Mouse (Mus musculus) CH12.LX (cell line): ENCODE measurements at regions not wholly inside any gene's neighbourhood (a gene's known extent, or its start where the extent isn't known, plus 50 kb on each side); places are given as distances from the start of the nearest gene placed in this dataset.

ENCODE experiments used
- DNase-seq: peaks from one replicate; pipeline ENCODE4 v3.0.0-alpha.2; 2013; ENCODE audit errors: extremely low read depth
- H3K27ac ChIP-seq: 2 replicates; pipeline ENCODE4 v1.5.1; 2012; ENCODE audit warnings: low read depth, mild to moderate bottlenecking, control low read depth, moderate library complexity; ENCODE audit not compliant: insufficient read depth
- H3K27me3 ChIP-seq: replicated peaks from 2 replicates; pipeline ENCODE3; 2012; ENCODE audit warnings: inconsistent platforms
- H3K36me3 ChIP-seq, 2 experiments: replicated peaks in 1 of 2; 2 replicates each; pipeline versions ENCODE3 to v1.6.1; 2012; ENCODE audit warnings: inconsistent platforms in 1 of 2, low read length in 1 of 2, mild to moderate bottlenecking in 1 of 2, mixed read lengths in 1 of 2, moderate library complexity in 1 of 2; ENCODE audit not compliant: control insufficient read depth in 1 of 2, insufficient read depth in 1 of 2
- H3K4me1 ChIP-seq, 2 experiments: 2 replicates each; pipeline ENCODE4 v1.6.1; 2012; ENCODE audit warnings: inconsistent platforms in 1 of 2, moderate library complexity in 1 of 2; ENCODE audit not compliant: insufficient read depth in 2 of 2, control insufficient read depth in 1 of 2
- H3K4me2 ChIP-seq: 2 replicates; pipeline ENCODE4 v1.6.1; 2012; ENCODE audit warnings: low read depth, mild to moderate bottlenecking, control low read depth; ENCODE audit not compliant: poor library complexity, insufficient read depth, severe bottlenecking
- H3K4me3 ChIP-seq, 3 experiments: fragments of 150-350 bp in 1 of 3; sonication (generic) in 1 of 3; replicated peaks in 1 of 3; 2 replicates each; pipeline versions ENCODE3 to v1.5.1; 2011 to 2012; ENCODE audit warnings: low read depth in 2 of 3, low read length in 2 of 3, mild to moderate bottlenecking in 2 of 3, moderate library complexity in 2 of 3, control low read depth in 1 of 3, improper control_type of control experiment in 1 of 3, inconsistent platforms in 1 of 3, mixed read lengths in 1 of 3; ENCODE audit not compliant: poor library complexity in 1 of 3
- H3K79me2 ChIP-seq: replicated peaks from 2 replicates; pipeline ENCODE4 v1.6.1; 2012; ENCODE audit warnings: mild to moderate bottlenecking, moderate library complexity; ENCODE audit not compliant: control insufficient read depth, poor library complexity, insufficient read depth, severe bottlenecking; ENCODE audit errors: extremely low read depth
- H3K9ac ChIP-seq: 2 replicates; pipeline ENCODE4 v1.6.1; 2012; ENCODE audit warnings: low read depth, mild to moderate bottlenecking, control low read depth, moderate library complexity; ENCODE audit not compliant: insufficient read depth
- H3K9me3 ChIP-seq: replicated peaks from 2 replicates; pipeline ENCODE3; 2012; ENCODE audit warnings: low read length, inconsistent platforms, mixed read lengths
- BHLHE40 ChIP-seq: IDR thresholded peaks from 2 replicates; pipeline ENCODE4 v1.6.1; 2011; ENCODE audit warnings: mild to moderate bottlenecking, low read depth, low read length, improper control_type of control experiment
- CHD2 ChIP-seq: IDR thresholded peaks from 2 replicates; pipeline ENCODE4 v1.6.1; 2011; ENCODE audit warnings: low read length, improper control_type of control experiment
- CTCF ChIP-seq, 2 experiments: IDR thresholded peaks in 1 of 2; conservative IDR thresholded peaks in 1 of 2; 2 replicates each; pipeline ENCODE4 v1.5.1; 2011 to 2012; ENCODE audit warnings: low read depth in 2 of 2, low read length in 2 of 2, improper control_type of control experiment in 1 of 2, inconsistent platforms in 1 of 2, mild to moderate bottlenecking in 1 of 2, moderate library complexity in 1 of 2
- EP300 ChIP-seq: IDR thresholded peaks from 2 replicates; pipeline ENCODE4 v1.6.1; 2011; ENCODE audit warnings: low read length, improper control_type of control experiment
- GABPA ChIP-seq: IDR thresholded peaks from 2 replicates; pipeline ENCODE4 v1.6.1; 2012; ENCODE audit warnings: low read depth, low read length, improper control_type of control experiment, inconsistent platforms; ENCODE audit not compliant: insufficient replicate concordance
- IRF4 ChIP-seq: IDR thresholded peaks from 2 replicates; pipeline ENCODE4 v1.6.1; 2014; ENCODE audit warnings: low read depth, mild to moderate bottlenecking, inconsistent platforms, low read length, improper control_type of control experiment
- JUN ChIP-seq: IDR thresholded peaks from 2 replicates; pipeline ENCODE4 v1.6.1; 2011; ENCODE audit warnings: low read depth, mild to moderate bottlenecking, low read length, improper control_type of control experiment, moderate library complexity; ENCODE audit not compliant: insufficient read depth
- KAT2A ChIP-seq: IDR thresholded peaks from 2 replicates; pipeline ENCODE4 v1.6.1; 2012; ENCODE audit warnings: low read length, improper control_type of control experiment, inconsistent platforms; ENCODE audit not compliant: insufficient replicate concordance
- MAFK ChIP-seq: IDR thresholded peaks from 2 replicates; pipeline ENCODE4 v1.6.1; 2011; ENCODE audit warnings: low read length, improper control_type of control experiment; ENCODE audit not compliant: insufficient replicate concordance
- MAX ChIP-seq: IDR thresholded peaks from 2 replicates; pipeline ENCODE4 v1.6.1; 2011; ENCODE audit warnings: low read length, improper control_type of control experiment
- MEF2A ChIP-seq: IDR thresholded peaks from 2 replicates; pipeline ENCODE4 v1.6.1; 2014; ENCODE audit warnings: low read depth, mild to moderate bottlenecking, inconsistent platforms, low read length, improper control_type of control experiment, borderline replicate concordance
- MXI1 ChIP-seq: IDR thresholded peaks from 2 replicates; pipeline ENCODE4 v1.6.1; 2011; ENCODE audit warnings: mild to moderate bottlenecking, low read depth, low read length, improper control_type of control experiment
- MYC ChIP-seq: IDR thresholded peaks from 2 replicates; pipeline ENCODE4 v1.6.1; 2011; ENCODE audit warnings: low read depth, mild to moderate bottlenecking, improper control_type of control experiment, low read length
- PAX5 ChIP-seq: IDR thresholded peaks from 2 replicates; pipeline ENCODE4 v1.6.1; 2012; ENCODE audit warnings: low read length, inconsistent platforms, mixed read lengths
- POLR2A ChIP-seq: IDR thresholded peaks from 2 replicates; pipeline ENCODE4 v1.6.1; 2011; ENCODE audit warnings: low read depth, mild to moderate bottlenecking, improper control_type of control experiment, low read length
- RCOR1 ChIP-seq: conservative IDR thresholded peaks from 2 replicates; pipeline ENCODE4 v1.6.1; 2012; ENCODE audit warnings: low read depth, mild to moderate bottlenecking, inconsistent platforms, low read length, improper control_type of control experiment
- TBP ChIP-seq: conservative IDR thresholded peaks from 2 replicates; pipeline ENCODE4 v1.6.1; 2011; ENCODE audit warnings: low read depth, low read length, improper control_type of control experiment
- TCF12 ChIP-seq: IDR thresholded peaks from 2 replicates; pipeline ENCODE4 v1.6.1; 2014; ENCODE audit warnings: low read depth, mild to moderate bottlenecking, inconsistent platforms, low read length, improper control_type of control experiment
- UBTF ChIP-seq: IDR thresholded peaks from 2 replicates; pipeline ENCODE4 v1.6.1; 2012; ENCODE audit warnings: low read depth, mild to moderate bottlenecking, inconsistent platforms, low read length, improper control_type of control experiment, moderate library complexity
- USF1 ChIP-seq: IDR thresholded peaks from 2 replicates; pipeline ENCODE4 v1.6.1; 2014; ENCODE audit warnings: low read depth, mild to moderate bottlenecking, inconsistent platforms, low read length, improper control_type of control experiment
- ZC3H11A ChIP-seq: IDR thresholded peaks from 2 replicates; pipeline ENCODE4 v1.6.1; 2012; ENCODE audit warnings: low read depth, mild to moderate bottlenecking, inconsistent platforms, low read length, improper control_type of control experiment
- ZKSCAN1 ChIP-seq: IDR thresholded peaks from 2 replicates; pipeline ENCODE4 v1.6.1; 2012; ENCODE audit warnings: low read depth, inconsistent platforms, low read length, improper control_type of control experiment, borderline replicate concordance
- ZNF384 ChIP-seq: IDR thresholded peaks from 2 replicates; pipeline ENCODE4 v1.6.1; 2012; ENCODE audit warnings: low read depth, low read length, improper control_type of control experiment, inconsistent platforms
- dilution Hi-C: fragments of 300-500 bp; cut with MboI; formaldehyde crosslinking; loops from 2 replicates; pipeline ENCODE4 v1.14.3; 2020; ENCODE audit warnings: low sequenced_read_pairs; ENCODE audit not compliant: extremely low pct_unique_long_range_greater_than_20kb, extremely low pct_ligation_motif_present
- in situ Hi-C: fragments of 300-500 bp; cut with MboI; formaldehyde crosslinking; loops from 3 replicates; pipeline ENCODE4 v1.14.3; 2019; ENCODE audit warnings: low sequenced_read_pairs, low pct_ligation_motif_present, low pct_unique_long_range_greater_than_20kb, mixed read lengths

GRCm38 (mm10) chr1:65509003-65509402 is 227.1 kb downstream of the Pth2r start:
- dilution Hi-C loops (no loop called here), in situ Hi-C loops (no loop called here)
- no peaks in the 10 kb centered on the region for H3K79me2 ChIP-seq
- no peak overlapping the region for H3K4me2 ChIP-seq
- no peak overlapping the region for H3K9ac ChIP-seq
- DNase-seq: no peak
- no peaks in the 10 kb centered on the region for H3K27me3 ChIP-seq
- no peaks in the 10 kb centered on the region for H3K36me3 ChIP-seq
- H3K4me3 ChIP-seq: no peak overlapping the region
- no peaks in the 10 kb centered on the region for H3K4me1 ChIP-seq
- H3K27ac ChIP-seq: no peak overlapping the region
- TF ChIP-seq KAT2A: no peak
- TF ChIP-seq, all 38 proteins: peak for 0
- no peaks in the 10 kb centered on the region for H3K9me3 ChIP-seq

GRCm38 (mm10) chr1:65535674-65536073 is 253.8 kb downstream of the Pth2r start:
- H3K4me2 ChIP-seq: no peak overlapping the region
- in situ Hi-C loops: no loop called here
- H3K4me1 ChIP-seq: no peaks in the 10 kb centered on the region
- dilution Hi-C loops: no loop called here
- no peak overlapping the region for H3K9ac ChIP-seq
- H3K9me3 ChIP-seq: no peaks in the 10 kb centered on the region
- no peaks in the 10 kb centered on the region for H3K79me2 ChIP-seq
- no peak for TF ChIP-seq TCF12
- TF ChIP-seq JUN: no peak
- TF ChIP-seq ZNF384: no peak
- no peak for TF ChIP-seq ZKSCAN1
- no peak for TF ChIP-seq EP300
- no peak for TF ChIP-seq USF1
- no peak for TF ChIP-seq MAX
- no peaks in the 10 kb centered on the region for H3K27me3 ChIP-seq
- no peak for DNase-seq
- H3K27ac ChIP-seq: no peak overlapping the region
- no peak overlapping the region for H3K4me3 ChIP-seq
- no peaks in the 10 kb centered on the region for H3K36me3 ChIP-seq

- H3K4me1 ChIP-seq: no peaks in the 10 kb centered on the region
- H3K79me2 ChIP-seq: no peaks in the 10 kb centered on the region
- H3K9me3 ChIP-seq: no peaks in the 10 kb centered on the region
- H3K36me3 ChIP-seq: no peaks in the 10 kb centered on the region
- no peak overlapping the region for H3K27ac ChIP-seq
- in situ Hi-C loops: no loop called here
- H3K9ac ChIP-seq: no peak overlapping the region
- H3K4me3 ChIP-seq: no peak overlapping the region
- DNase-seq: no peak
- H3K27me3 ChIP-seq: no peaks in the 10 kb centered on the region
- no peak for TF ChIP-seq POLR2A
- TF ChIP-seq ZC3H11A: no peak
- no peak for TF ChIP-seq EP300
- TF ChIP-seq MAX: no peak
- TF ChIP-seq PAX5: no peak
- no peak for TF ChIP-seq CTCF (conservative IDR thresholded peaks at IDR 0.05 in 1 of 2, IDR thresholded peaks at IDR 0.05 in 1 of 2; ENCODE audit: low read depth in 2 of 2, low read length in 2 of 2)
- no peak for TF ChIP-seq UBTF
- no peak for TF ChIP-seq GABPA
- no peak for TF ChIP-seq IRF4
- TF ChIP-seq CHD2: no peak
- no peak for TF ChIP-seq BHLHE40
- no peak for TF ChIP-seq ZKSCAN1
- no peak for TF ChIP-seq MYC
- TF ChIP-seq RCOR1: no peak
- TF ChIP-seq MXI1: no peak
- no peak for TF ChIP-seq MEF2A
- TF ChIP-seq TBP: no peak
- no peak for TF ChIP-seq MAFK
- TF ChIP-seq, all 38 proteins: peak for 0
- no peak overlapping the region for H3K4me2 ChIP-seq
- dilution Hi-C loops: no loop called here
Observed at GRCm38 (mm10) chr1:65538509-65538908, 256.7 kb downstream of the Pth2r start.
